Mouse (Mus musculus) kidney, embryonic 15.5 days (tissue): ENCODE measurements at regions not wholly inside any gene's neighbourhood (a gene's known extent, or its start where the extent isn't known, plus 50 kb on each side); places are given as distances from the start of the nearest gene placed in this dataset.

Experiments used
- ATAC-seq: fragments of 200-750 bp; cut with Nextera tagmentation; replicated peaks from 2 replicates; pipeline ENCODE4 v1.8.0; 2017; ENCODE audit warnings: moderate TSS enrichment; ENCODE audit not compliant: low FRiP score
- H3K27ac ChIP-seq: fragments of 300-500 bp; sonication (generic); 2 replicates; pipeline ENCODE4 v1.5.1; 2015; ENCODE audit warnings: mild to moderate bottlenecking, inconsistent platforms
- H3K27me3 ChIP-seq: fragments of 300-500 bp; sonication (generic); 2 replicates; pipeline ENCODE4 v1.6.1; 2015; ENCODE audit warnings: inconsistent platforms
- H3K36me3 ChIP-seq: fragments of 300-500 bp; sonication (generic); 2 replicates; pipeline ENCODE4 v1.6.1; 2015; ENCODE audit warnings: inconsistent platforms
- H3K4me1 ChIP-seq: fragments of 300-500 bp; sonication (generic); 2 replicates; pipeline ENCODE4 v1.6.1; 2015; ENCODE audit warnings: inconsistent platforms
- H3K4me2 ChIP-seq: fragments of 300-500 bp; sonication (generic); 2 replicates; pipeline ENCODE4 v1.6.1; 2015; ENCODE audit warnings: moderate library complexity, mild to moderate bottlenecking, inconsistent platforms
- H3K4me3 ChIP-seq: fragments of 300-500 bp; sonication (generic); replicated peaks from 2 replicates; pipeline ENCODE4 v1.5.1; 2015; ENCODE audit warnings: mild to moderate bottlenecking, inconsistent platforms
- H3K9ac ChIP-seq: fragments of 300-500 bp; sonication (generic); 2 replicates; pipeline ENCODE4 v1.6.1; 2015; ENCODE audit warnings: mild to moderate bottlenecking, inconsistent platforms
- H3K9me3 ChIP-seq: fragments of 300-500 bp; sonication (generic); replicated peaks from 2 replicates; pipeline ENCODE4 v1.6.1; 2016; ENCODE audit warnings: inconsistent platforms
- WGBS: fragments of 180-500 bp; shearing (Covaris S2); methylation state at CpG from one replicate; pipeline ENCODE4 v1.1.7; 2015; ENCODE audit warnings: mixed read lengths; 5-methylcytosine and 5-hydroxymethylcytosine counted together

DNA sequence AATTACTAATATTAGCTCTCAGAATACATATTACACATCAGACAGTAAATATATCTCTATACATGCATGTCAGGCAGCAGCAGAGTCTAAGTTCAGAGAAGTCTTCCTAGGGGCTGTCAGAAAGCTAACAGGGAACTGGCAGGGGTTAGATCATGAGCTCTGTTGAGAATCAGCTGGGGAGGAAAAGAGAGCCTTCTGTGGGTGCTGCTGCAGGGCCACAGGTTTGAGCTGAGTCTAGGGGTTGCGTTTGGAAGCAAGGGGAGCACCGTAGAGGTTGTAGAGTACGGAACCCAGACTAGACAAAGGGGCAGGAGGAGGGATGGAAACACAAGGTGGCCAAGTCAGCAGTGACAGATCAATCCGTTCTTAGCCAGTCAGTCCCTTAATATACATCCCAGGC, 106.2 kb upstream of the Egln3 start:
- peaks cover 14% of the 10 kb centered on the region for H3K4me1 ChIP-seq
- H3K27ac ChIP-seq, result no peak overlapping the region
- no peak for ATAC-seq
- H3K27me3 ChIP-seq, result peaks cover 23% of the 10 kb centered on the region; the same call in 1 of the 2 replicates
- no peak overlapping the region for H3K9ac ChIP-seq
- 83% methylated on average over 4 of the region's 4 CpGs for WGBS
- H3K4me3 ChIP-seq, result no peak overlapping the region
- H3K36me3 ChIP-seq, result no peaks in the 10 kb centered on the region
- H3K9me3 ChIP-seq, result no peaks in the 10 kb centered on the region
- no peak overlapping the region for H3K4me2 ChIP-seq

DNA sequence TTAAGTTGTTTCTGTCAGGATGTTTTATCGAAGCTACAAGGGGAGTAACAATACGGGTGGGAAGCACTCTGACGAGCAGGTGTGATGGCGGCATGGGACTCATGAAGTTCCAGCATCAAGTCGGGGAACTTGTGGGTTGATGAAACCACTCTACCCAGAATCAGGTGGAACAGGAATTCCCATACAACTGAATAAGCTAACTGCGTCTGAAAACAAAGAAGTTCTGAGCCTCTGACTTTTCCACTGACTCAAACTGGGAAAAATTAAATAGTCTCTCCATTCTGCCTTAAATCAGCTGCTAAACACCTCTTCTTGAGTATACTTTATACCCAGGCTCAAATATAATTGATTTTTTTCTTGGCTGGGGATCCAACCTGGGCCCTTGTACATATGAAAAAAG, 105.6 kb upstream of the Egln3 start:
- no peak for ATAC-seq

GRCm38 (mm10) chr12:54305135-54305630, 101.5 kb upstream of the Egln3 start:
- no peaks in the 10 kb centered on the region for H3K27me3 ChIP-seq
- ATAC-seq, result no peak
- H3K9me3 ChIP-seq, result no peaks in the 10 kb centered on the region
- H3K9ac ChIP-seq, result no peak overlapping the region
- 85% methylated on average over 9 of the region's 9 CpGs for WGBS
- no peak overlapping the region for H3K4me2 ChIP-seq
- H3K4me1 ChIP-seq, result no peaks in the 10 kb centered on the region
- H3K36me3 ChIP-seq, result no peaks in the 10 kb centered on the region
- no peak overlapping the region for H3K27ac ChIP-seq
- H3K4me3 ChIP-seq, result no peak overlapping the region

More for the DNA sequence above, 105.6 kb upstream of the Egln3 start:
- Histone ChIP-seq H3K4me1 (peaks cover 14% of the 10 kb centered on the region), H3K27ac (no peak overlapping the region), H3K27me3 (peaks cover 23% of the 10 kb centered on the region; the same call in 1 of the 2 replicates), H3K9me3 (no peaks in the 10 kb centered on the region), H3K36me3 (no peaks in the 10 kb centered on the region), H3K9ac (no peak overlapping the region), H3K4me3 (no peak overlapping the region), H3K4me2 (no peak overlapping the region)
- WGBS, result 83% methylated on average over 6 of the region's 6 CpGs

- H3K9me3 ChIP-seq, result no peaks in the 10 kb centered on the region
- no peak overlapping the region for H3K27ac ChIP-seq
- no peak overlapping the region for H3K4me2 ChIP-seq
- 77% methylated on average over 8 of the region's 8 CpGs for WGBS
- H3K4me1 ChIP-seq, result no peaks in the 10 kb centered on the region
- no peaks in the 10 kb centered on the region for H3K27me3 ChIP-seq
- no peak for ATAC-seq
- H3K9ac ChIP-seq, result no peak overlapping the region
- no peak overlapping the region for H3K4me3 ChIP-seq
- H3K36me3 ChIP-seq, result no peaks in the 10 kb centered on the region
Measured at GRCm38 (mm10) chr12:54303746-54304145, 100.1 kb upstream of the Egln3 start.

- Histone ChIP-seq H3K4me2 (no peak overlapping the region), H3K36me3 (no peaks in the 10 kb centered on the region), H3K27me3 (no peaks in the 10 kb centered on the region), H3K9ac (no peak overlapping the region), H3K27ac (no peak overlapping the region), H3K4me1 (no peaks in the 10 kb centered on the region), H3K9me3 (no peaks in the 10 kb centered on the region), H3K4me3 (no peak overlapping the region)
- 82% methylated on average over 5 of the region's 5 CpGs for WGBS
- ATAC-seq, result no peak
Measured at GRCm38 (mm10) chr12:54299506-54299905, 95.8 kb upstream of the Egln3 start.

DNA sequence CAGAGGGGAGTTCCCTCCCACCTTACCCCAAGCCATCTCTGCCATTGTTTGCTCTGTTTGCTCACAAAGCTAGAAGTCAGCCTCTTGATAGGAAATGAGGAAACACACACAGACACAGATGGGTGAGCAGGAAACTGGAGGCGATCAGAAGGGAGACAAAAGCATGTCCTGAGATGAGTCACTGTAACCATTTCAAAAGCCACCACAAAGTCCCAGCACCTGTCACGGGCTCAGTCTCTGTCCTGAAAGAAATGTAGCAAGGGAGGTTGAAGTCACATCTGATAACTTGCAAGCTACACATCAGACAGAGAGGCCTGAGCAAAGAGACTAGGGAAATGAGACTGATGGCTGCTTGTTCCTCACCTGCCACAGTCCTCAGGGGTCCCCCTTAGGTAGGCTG, 89.6 kb upstream of the Egln3 start:
- Histone ChIP-seq H3K4me3 (no peak overlapping the region), H3K9me3 (no peaks in the 10 kb centered on the region), H3K9ac (no peak overlapping the region), H3K4me1 (no peaks in the 10 kb centered on the region), H3K27me3 (no peaks in the 10 kb centered on the region), H3K4me2 (no peak overlapping the region), H3K36me3 (no peaks in the 10 kb centered on the region), H3K27ac (no peak overlapping the region)
- ATAC-seq, result no peak
- WGBS, result 65% methylated on average over 2 of the region's 2 CpGs

DNA sequence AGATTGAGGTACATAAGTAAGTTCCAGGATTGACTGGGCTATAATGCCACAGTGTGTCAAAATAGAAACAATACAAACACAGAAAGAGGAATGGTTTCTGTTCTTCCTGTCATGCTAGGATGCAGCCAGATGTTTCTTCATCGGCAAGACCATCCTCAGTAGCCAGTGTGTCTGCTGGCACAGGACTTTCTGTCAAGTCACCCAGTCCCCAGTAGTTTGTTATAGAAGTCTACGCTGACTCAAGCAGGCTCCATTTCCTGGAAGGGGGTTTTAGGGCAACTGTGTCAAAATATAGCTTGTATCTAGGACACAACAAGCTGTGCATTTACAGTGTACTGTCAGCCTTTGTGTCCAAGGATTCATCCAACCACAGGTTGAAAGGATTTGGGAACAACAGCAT, 86.7 kb upstream of the Egln3 start:
- no peaks in the 10 kb centered on the region for H3K27me3 ChIP-seq
- H3K9me3 ChIP-seq, result no peaks in the 10 kb centered on the region
- 86% methylated on average over 2 of the region's 2 CpGs for WGBS
- ATAC-seq, result no peak
- H3K36me3 ChIP-seq, result no peaks in the 10 kb centered on the region
- no peaks in the 10 kb centered on the region for H3K4me1 ChIP-seq
- no peak overlapping the region for H3K4me2 ChIP-seq
- H3K27ac ChIP-seq, result no peak overlapping the region
- H3K9ac ChIP-seq, result no peak overlapping the region
- no peak overlapping the region for H3K4me3 ChIP-seq

- Histone ChIP-seq H3K4me3 (no peak overlapping the region), H3K36me3 (no peaks in the 10 kb centered on the region), H3K9ac (no peak overlapping the region), H3K27ac (no peak overlapping the region), H3K9me3 (no peaks in the 10 kb centered on the region), H3K27me3 (no peaks in the 10 kb centered on the region), H3K4me1 (no peaks in the 10 kb centered on the region), H3K4me2 (no peak overlapping the region)
- 80% methylated on average over 4 of the region's 4 CpGs for WGBS
- no peak for ATAC-seq
Measured at GRCm38 (mm10) chr12:54288747-54289146, 85.1 kb upstream of the Egln3 start.

DNA sequence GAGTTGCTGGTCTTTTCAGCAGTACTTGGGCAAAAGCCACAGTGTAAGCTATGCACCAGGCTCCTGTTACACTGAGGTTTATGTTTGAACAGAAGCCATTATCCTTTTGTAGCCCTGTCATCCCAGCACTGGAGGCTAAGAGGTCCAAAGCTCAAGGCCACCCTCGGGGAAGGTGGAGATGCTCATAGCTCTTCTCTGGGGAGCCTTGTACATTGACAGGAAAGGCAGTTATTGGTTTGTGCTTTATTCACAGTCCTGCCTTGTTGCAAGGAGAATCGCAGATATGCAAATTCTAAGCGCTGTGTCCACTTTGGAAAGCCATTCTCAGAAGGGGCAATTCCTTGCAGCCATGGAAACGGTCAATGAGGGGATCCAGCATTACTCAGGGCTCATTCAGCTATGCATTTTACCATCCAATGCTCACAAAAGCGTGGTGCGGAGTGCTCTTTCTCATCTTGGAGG, 84.4 kb upstream of the Egln3 start:
- no peaks in the 10 kb centered on the region for H3K36me3 ChIP-seq
- 64% methylated on average over 6 of the region's 6 CpGs for WGBS
- no peak for ATAC-seq
- no peaks in the 10 kb centered on the region for H3K9me3 ChIP-seq
- no peak overlapping the region for H3K4me3 ChIP-seq
- H3K9ac ChIP-seq, result no peak overlapping the region
- H3K4me1 ChIP-seq, result no peaks in the 10 kb centered on the region
- no peaks in the 10 kb centered on the region for H3K27me3 ChIP-seq
- H3K27ac ChIP-seq, result no peak overlapping the region
- H3K4me2 ChIP-seq, result no peak overlapping the region

DNA sequence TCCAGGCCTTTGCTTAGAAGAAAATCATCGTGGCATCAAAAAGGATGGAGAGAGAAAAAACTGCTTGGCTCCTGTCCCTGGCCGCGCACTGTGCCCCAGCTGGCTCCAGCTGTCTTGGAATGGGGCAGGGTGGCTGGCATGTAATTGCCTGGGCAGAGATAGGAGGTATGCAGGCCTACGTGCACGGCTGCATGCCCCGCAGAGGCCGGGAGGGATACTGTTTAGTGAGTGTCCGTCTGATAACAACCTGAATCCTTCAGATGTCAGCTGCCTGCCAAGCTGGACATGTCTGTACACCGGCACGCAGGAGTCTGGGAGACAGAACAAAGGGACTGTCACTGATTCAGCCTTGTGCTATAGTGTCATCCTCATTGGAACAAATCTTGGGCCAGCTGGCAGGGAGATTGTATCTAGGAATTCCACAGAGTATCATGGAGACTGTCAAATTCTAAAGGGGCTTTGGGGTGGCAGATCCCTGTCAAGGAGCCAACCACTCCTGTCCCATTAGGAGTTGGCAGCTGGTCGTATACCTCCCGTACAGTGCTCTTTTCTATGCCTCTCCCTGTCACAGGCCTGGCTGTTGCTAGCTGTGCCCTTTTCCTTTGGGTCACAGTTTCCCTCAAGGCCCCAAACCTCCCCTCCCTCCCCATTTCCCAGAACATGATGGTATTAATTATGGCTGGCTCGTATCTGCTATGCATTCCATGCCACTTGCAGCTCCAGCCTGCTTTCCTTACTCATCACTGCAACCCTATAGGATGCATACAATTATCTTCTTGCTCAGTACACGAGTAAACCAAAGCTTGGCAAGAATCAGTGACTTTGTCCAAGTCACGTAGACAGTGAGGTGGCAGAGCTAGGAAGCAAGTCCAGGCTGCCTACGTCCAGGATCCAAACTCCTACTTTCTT, 83.5 kb upstream of the Egln3 start:
- H3K27me3 ChIP-seq, result no peaks in the 10 kb centered on the region

DNA sequence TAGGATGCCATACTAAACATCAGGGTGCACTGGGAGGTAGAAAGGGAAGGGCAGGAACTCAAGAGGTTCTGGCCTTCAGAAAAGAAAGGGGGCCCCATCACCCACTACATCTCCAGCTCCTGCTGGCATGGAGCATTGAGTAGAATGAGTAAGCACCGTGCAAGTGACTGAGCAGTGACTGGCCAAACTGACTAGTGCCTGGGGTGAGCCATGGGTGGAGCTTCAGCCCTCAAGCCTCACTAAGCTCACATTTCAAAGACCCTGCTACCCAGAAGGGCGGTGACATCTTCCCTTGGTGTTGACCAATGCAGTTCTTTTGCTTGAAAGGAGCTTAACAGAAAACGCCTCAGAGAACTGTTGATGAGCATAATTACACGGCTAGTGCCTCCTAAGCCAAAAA, 80.0 kb upstream of the Egln3 start:
- 24% methylated on average over 4 of the region's 4 CpGs for WGBS

More for the DNA sequence above, 83.5 kb upstream of the Egln3 start:
- Histone ChIP-seq H3K9ac (no peak overlapping the region), H3K36me3 (no peaks in the 10 kb centered on the region), H3K9me3 (no peaks in the 10 kb centered on the region), H3K4me1 (no peaks in the 10 kb centered on the region), H3K4me3 (no peak overlapping the region), H3K27ac (no peak overlapping the region), H3K4me2 (no peak overlapping the region)
- peak; percentile 22; the same call in 1 of the 2 replicates for ATAC-seq
- 70% methylated on average over 16 of the region's 16 CpGs for WGBS

GRCm38 (mm10) chr12:54283011-54283410, 79.4 kb upstream of the Egln3 start:
- Histone ChIP-seq H3K9ac (no peak overlapping the region), H3K4me2 (no peak overlapping the region), H3K4me1 (no peaks in the 10 kb centered on the region), H3K27me3 (no peaks in the 10 kb centered on the region), H3K36me3 (no peaks in the 10 kb centered on the region), H3K9me3 (no peaks in the 10 kb centered on the region), H3K27ac (no peak overlapping the region), H3K4me3 (no peak overlapping the region)
- WGBS, result 91% methylated on average over 1 of the region's 1 CpGs
- ATAC-seq, result no peak

More for the DNA sequence above, 80.0 kb upstream of the Egln3 start:
- Histone ChIP-seq H3K27me3 (no peaks in the 10 kb centered on the region), H3K27ac (no peak overlapping the region), H3K4me3 (no peak overlapping the region), H3K9me3 (no peaks in the 10 kb centered on the region), H3K36me3 (no peaks in the 10 kb centered on the region), H3K4me2 (no peak overlapping the region), H3K4me1 (no peaks in the 10 kb centered on the region), H3K9ac (no peak overlapping the region)
- no peak for ATAC-seq
